Mouse (Mus musculus) left cerebral cortex, postnatal 36 days (tissue): Measurements from ENCODE around the gene Ugt1a5. TPM values are rescaled to one million over a fixed set of nuclear protein-coding genes. Genes with fewer than 3 reads are reported as not detected.

ENCODE experiments used
- DNase-seq, 2 experiments: peaks; one replicate each; pipeline ENCODE4 v3.0.0; 2021 to 2022; ENCODE audit warnings: low spot score in 2 of 2, mixed read lengths in 1 of 2
- intact Hi-C: fragments of 180-260 bp; cut with DNase I; formaldehyde crosslinking; loops from one replicate; pipeline ENCODE4 v1.15.1; 2025
- total RNA-seq, 2 experiments: library from RNA; stranded (reverse); gene quantifications; 2 replicates each; pipeline ENCODE4 v1.2.3; 2021

Ugt1a5 gene
- total RNA-seq, 2 experiments from 2014 or later, result not detected

GRCm38 (mm10) chr1:88186325-88186935, 20.6 kb downstream of the Ugt1a5 start:
- intact Hi-C loops, result no loop called here
- DNase-seq, result no peak

DNA sequence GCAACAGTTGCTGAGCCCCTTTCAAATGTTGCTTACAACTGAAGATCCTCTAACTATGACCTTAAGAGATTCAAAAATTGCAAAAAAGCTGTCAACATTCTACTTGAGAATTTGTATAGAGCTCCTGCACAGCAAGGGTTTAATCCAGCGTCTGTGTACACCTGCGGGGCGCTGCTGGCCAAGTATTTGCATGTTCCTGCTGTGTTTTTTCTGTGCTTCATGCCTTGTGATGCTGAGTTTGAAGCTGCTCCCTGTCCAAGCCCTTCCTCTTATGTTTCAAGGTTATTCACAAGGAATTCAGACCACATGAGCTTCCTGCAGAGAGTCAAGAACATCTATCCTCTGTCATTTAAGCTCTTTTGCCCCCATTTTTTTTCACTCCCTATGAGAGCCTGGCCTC, 26.3 kb downstream of the Ugt1a5 start:
- intact Hi-C loops, result no loop called here
- DNase-seq, result no peak

- intact Hi-C loops, result no loop called here
- DNase-seq, result no peak
Measured at GRCm38 (mm10) chr1:88195687-88196086, 29.9 kb downstream of the Ugt1a5 start.

- DNase-seq, result no peak
- intact Hi-C loops, result no loop called here
Measured at GRCm38 (mm10) chr1:88197443-88197842, 31.6 kb downstream of the Ugt1a5 start.

GRCm38 (mm10) chr1:88199996-88200395, 34.2 kb downstream of the Ugt1a5 start:
- intact Hi-C loops, result no loop called here
- DNase-seq, result no peak

DNA sequence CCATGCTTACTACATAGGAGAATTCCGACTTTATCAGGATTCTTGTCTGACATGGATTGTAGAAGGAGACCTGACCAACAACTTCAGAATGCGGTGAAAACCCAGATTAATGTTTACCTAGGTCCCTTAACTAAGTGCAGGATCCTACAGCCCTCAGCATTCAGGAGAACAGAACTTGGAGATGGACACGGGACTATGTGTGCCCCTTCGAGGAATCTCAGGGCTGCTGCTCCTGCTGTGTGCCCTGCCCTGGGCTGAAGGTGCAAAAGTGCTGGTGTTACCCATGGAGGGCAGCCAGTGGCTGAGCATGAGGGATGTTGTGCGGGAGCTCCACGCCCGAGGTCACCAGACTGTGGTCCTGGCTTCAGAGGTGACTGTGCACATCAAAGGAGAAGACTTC, 34.6 kb downstream of the Ugt1a5 start, which contains the start of gene Ugt1a2:
Gene Ugt1a2 (plus strand): TSS at position 146 of the 400 bp plus-strand sequence.
- intact Hi-C loops, result no loop called here

DNA sequence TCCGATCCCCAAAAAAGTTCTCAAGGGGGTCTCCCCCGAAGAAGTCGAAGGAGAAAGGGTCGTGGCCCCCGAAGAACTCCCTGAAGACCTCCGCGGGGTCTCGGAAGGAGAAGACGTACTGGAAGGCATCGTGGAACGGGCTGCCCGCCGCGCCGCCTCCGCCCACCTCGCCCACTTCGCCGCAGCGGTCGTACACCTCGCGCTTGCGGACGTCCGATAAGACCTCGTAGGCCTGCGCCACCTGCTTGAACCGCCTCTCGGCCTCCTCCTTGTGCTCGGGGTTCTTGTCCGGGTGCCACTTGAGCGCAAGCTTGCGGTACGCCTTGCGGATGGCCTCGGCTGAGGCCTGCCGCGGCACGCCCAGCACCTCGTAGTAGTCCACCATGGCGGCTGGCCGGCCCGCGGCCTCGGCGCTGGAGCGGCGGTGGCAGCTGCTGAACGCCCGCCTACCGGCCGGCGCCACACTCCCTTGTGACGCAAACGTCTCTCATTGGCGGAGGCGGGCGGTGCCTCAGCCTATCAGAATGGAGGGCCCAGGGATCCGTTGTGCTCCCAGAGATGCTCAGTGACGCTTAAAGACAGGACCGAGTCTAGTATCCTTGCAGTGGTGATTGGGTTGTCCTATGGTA, 39.6 kb downstream of the Ugt1a5 start, which contains the start of gene Dnajb3:
Gene Dnajb3 (minus strand): TSS at position 489 of the 629 bp plus-strand sequence.
- intact Hi-C loops, result no loop called here
- DNase-seq, result peak; percentile 82 to 86

More for the DNA sequence above, 34.6 kb downstream of the Ugt1a5 start, which contains the start of gene Ugt1a2:
- no peak for DNase-seq

- intact Hi-C loops, result no loop called here
Measured at GRCm38 (mm10) chr1:88206843-88207479, 41.1 kb downstream of the Ugt1a5 start.

DNA sequence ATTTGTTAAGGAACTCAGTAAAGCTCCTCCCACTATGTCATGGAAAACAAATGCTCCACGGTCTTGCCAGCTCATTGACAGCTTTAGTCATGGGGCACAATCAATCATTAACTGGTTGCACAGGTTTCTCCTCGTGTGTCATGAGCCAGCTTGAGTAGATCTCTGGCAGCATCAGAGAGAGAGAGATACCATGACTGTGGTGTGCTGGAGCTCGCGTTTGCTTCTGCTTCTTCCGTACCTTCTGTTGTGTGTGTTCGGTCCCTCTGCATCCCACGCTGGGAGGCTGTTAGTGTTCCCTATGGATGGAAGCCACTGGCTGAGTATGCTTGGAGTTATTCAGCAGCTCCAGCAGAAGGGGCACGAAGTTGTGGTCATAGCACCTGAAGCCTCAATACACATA, 46.0 kb downstream of the Ugt1a5 start, which contains the start of gene Ugt1a1:
Gene Ugt1a1 (plus strand): TSS at position 148 of the 400 bp plus-strand sequence.
- intact Hi-C loops, result no loop called here
- no peak for DNase-seq

More at GRCm38 (mm10) chr1:88206843-88207479, 41.1 kb downstream of the Ugt1a5 start:
- DNase-seq, result no peak

GRCm38 (mm10) chr1:88212341-88213045, 46.7 kb downstream of the Ugt1a5 start:
- DNase-seq, result no peak
- intact Hi-C loops, result no loop called here

DNA sequence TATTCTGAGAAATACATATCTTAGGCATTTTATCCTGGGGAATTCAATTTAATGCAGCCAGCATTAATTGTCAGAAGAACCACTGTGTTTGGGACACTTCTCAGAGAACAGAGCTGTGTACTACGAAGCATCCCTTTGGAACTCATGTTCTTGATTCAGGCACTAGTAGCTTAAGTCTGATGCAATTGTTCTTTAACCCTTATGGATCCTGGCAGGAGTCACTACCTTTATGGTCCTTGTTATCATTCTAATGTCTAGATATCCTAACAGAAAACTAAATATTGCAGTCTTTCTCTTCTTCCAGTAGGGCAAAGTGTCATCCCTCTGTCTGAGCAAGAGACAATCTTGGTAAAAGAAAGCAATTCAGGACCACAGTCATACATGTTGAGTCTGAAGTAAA, 47.2 kb downstream of the Ugt1a5 start:
- intact Hi-C loops, result no loop called here
- DNase-seq, result no peak

- intact Hi-C loops, result no loop called here
- no peak for DNase-seq
Measured at GRCm38 (mm10) chr1:88213766-88214461, 48.1 kb downstream of the Ugt1a5 start.

DNA sequence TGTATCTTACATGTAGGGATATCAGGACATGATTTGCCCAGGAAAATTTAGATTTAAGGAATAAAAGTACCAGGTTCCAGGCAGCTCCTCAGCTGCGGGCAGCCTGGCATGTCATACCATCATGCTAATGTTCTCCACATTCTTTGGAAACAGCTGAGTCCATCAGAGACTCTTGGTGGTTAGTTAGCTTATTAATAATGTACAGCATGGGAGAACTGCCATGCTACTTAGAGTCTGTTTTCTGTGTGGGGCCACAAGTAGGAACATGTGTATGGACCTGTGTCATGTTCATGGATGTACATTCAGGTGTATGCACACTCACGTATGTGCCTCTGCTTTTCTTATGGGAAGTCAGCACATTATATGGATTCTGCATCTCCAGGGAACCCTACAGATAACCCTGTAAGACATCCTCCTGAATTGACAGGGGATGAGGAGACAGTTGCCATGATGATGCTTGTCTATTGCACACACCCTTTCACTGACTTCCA, 48.7 kb downstream of the Ugt1a5 start:
- intact Hi-C loops, result no loop called here
- DNase-seq, result no peak

DNA sequence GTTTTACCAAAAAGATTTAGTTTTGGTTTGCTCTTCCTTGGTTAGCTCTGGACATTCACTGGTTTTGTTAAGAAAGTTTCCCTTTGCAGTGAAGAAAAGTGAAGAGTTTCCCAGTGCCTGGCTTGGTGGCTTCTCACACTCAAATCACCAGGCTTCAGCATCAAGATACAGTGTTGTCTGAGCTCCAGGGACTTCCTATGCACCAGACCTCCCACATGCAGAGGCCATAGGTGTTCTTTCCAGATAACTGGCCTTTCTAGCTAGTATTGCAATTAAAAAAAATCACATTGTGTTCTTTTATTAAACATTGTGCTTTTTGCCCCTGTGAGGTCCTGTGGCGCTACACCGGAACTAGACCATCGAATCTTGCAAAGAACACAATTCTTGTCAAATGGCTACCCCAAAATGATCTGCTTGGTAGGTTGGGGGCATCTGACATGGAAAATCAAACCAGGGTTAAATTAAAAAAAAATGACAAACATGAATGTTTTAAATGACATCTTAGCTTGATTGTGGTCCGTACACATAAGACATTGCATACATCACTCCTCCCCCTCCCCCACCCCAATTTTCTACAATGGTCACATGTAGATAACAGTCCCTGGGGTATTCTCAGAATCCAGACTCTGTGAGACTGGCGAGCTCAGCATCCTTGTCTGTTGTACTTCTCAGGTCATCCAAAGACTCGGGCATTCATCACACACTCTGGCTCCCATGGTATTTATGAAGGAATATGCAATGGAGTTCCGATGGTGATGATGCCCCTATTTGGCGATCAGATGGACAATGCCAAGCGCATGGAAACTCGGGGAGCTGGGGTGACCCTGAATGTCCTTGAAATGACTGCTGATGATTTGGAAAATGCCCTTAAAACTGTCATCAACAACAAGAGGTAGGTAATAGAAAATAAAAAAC, 49.9 kb downstream of the Ugt1a5 start:
- no peak for DNase-seq
- intact Hi-C loops, result no loop called here

GRCm38 (mm10) chr1:88216551-88216950, 50.7 kb downstream of the Ugt1a5 start:
- DNase-seq, result no peak
- intact Hi-C loops, result no loop called here

- intact Hi-C loops, result no loop called here
- no peak for DNase-seq
Measured at GRCm38 (mm10) chr1:88217144-88217543, 51.3 kb downstream of the Ugt1a5 start.

GRCm38 (mm10) chr1:88217576-88217975, 51.8 kb downstream of the Ugt1a5 start:
- intact Hi-C loops, result no loop called here
- no peak for DNase-seq

GRCm38 (mm10) chr1:88218051-88218450, 52.2 kb downstream of the Ugt1a5 start:
- intact Hi-C loops, result no loop called here
- DNase-seq, result no peak
